Mouse (Mus musculus) gastrocnemius, postnatal 36 days (tissue): ENCODE results near the gene Gm26992. TPM values are rescaled to one million over a fixed set of nuclear protein-coding genes. Genes with fewer than 3 reads are reported as not detected.

ENCODE experiments used
- total RNA-seq, 2 experiments: library from RNA; stranded (reverse); gene quantifications; 2 replicates each; pipeline ENCODE4 v1.2.3; 2021

Gene Gm26992
- total RNA-seq, 2 experiments from 2014 or later: not detected

Other genes with a start within 250 kb of the Gm26992 start
- not detected for gene Nap1l2, start 235.4 kb upstream of the Gm26992 start, total RNA-seq
- gene Cdx4, start 100.6 kb upstream of the Gm26992 start, total RNA-seq: not detected
- under 1 TPM; 0.20 to 0.23 TPM for gene Chic1, start 65.5 kb upstream of the Gm26992 start, total RNA-seq
- gene Tsx, start 7.5 kb upstream of the Gm26992 start, total RNA-seq: not detected
- gene Zcchc13, start 208.6 kb downstream of the Gm26992 start, total RNA-seq: not detected